Comparison of ENCODE assay signal across 15 mouse cellular contexts in genomic region chr4:13408196-13408640, GRCm38 (mm10).
A peak's percentile ranks its signal among the peaks of the same experiment; 100 is the strongest.
DNase-seq lines count a peak whose midpoint lies in the region; ATAC-seq lines count a peak whose summit lies in the region.
"Had no signal": no experiment of that assay in that cellular context is flagged by ENCODE, and none has a peak within 500 bp of the region (broad histone marks: within the 10 kb centered on the region; RNA-seq: fewer than 3 reads in every experiment).

No protein-coding gene starts in this region.

- 27% methylated on average over 9 of the region's 9 CpGs for WGBS in hindbrain, embryonic 12.5 days
- WGBS in midbrain, embryonic 15.5 days, result 18% methylated on average over 9 of the region's 9 CpGs

- no peak overlapping the region for H3K4me3 ChIP-seq in hindbrain, embryonic 12.5 days
- no peak overlapping the region for H3K4me3 ChIP-seq in midbrain, embryonic 15.5 days
- H3K4me3 ChIP-seq: erythroblast, embryonic 14.5 days; liver, embryonic 12.5 days had no signal

- peak; percentile 25 to 29 for DNase-seq in cerebellum, postnatal 25 days
- DNase-seq in cerebellum, adult 8-10 months, result no peak
- DNase-seq in brain, adult 2 months (ENCODE audit: low read depth, low spot score), result peak; percentile 36
- no peak for DNase-seq in spleen, postnatal 14 days (ENCODE audit: low spot score in 2 of 2)
- no peak for DNase-seq in adrenal gland, adult 8-10 months
- DNase-seq: cerebellum, adult 2 months; heart, adult 11 months; kidney, postnatal 4 days; lung, postnatal 4 days; thymus, postnatal 36 days had no signal

- ATAC-seq in hindbrain, embryonic 12.5 days (ENCODE audit: low FRiP score), result peak; percentile 85
- peak; percentile 76; the same call in 1 of the 2 replicates for ATAC-seq in midbrain, embryonic 15.5 days (replicated peaks)
- no peak for ATAC-seq in megakaryocyte progenitor cell, adult 5-6 weeks (replicated peaks; ENCODE audit: poor library complexity)
- ATAC-seq: liver, embryonic 12.5 days had no signal

- H3K27me3 ChIP-seq in hindbrain, embryonic 12.5 days, result no peaks in the 10 kb centered on the region
- no peaks in the 10 kb centered on the region for H3K27me3 ChIP-seq in midbrain, embryonic 15.5 days (replicated peaks)
- H3K27me3 ChIP-seq: liver, embryonic 12.5 days had no signal

- H3K9me3 ChIP-seq in hindbrain, embryonic 12.5 days (replicated peaks), result no peaks in the 10 kb centered on the region
- H3K9me3 ChIP-seq in midbrain, embryonic 15.5 days, result no peaks in the 10 kb centered on the region
- H3K9me3 ChIP-seq: liver, embryonic 12.5 days had no signal

- H3K4me2 ChIP-seq in hindbrain, embryonic 12.5 days (replicated peaks), result peak overlapping the region; percentile 21; the same call in 1 of the 2 replicates
- peak overlapping the region; percentile 21; the same call in 1 of the 2 replicates for H3K4me2 ChIP-seq in midbrain, embryonic 15.5 days
- H3K4me2 ChIP-seq: liver, embryonic 12.5 days had no signal

- H3K9ac ChIP-seq in hindbrain, embryonic 12.5 days, result no peak overlapping the region
- H3K9ac ChIP-seq in midbrain, embryonic 15.5 days, result no peak overlapping the region
- H3K9ac ChIP-seq: liver, embryonic 12.5 days had no signal

- H3K36me3 ChIP-seq in hindbrain, embryonic 12.5 days, result no peaks in the 10 kb centered on the region
- H3K36me3 ChIP-seq in midbrain, embryonic 15.5 days (replicated peaks), result no peaks in the 10 kb centered on the region
- H3K36me3 ChIP-seq: liver, embryonic 12.5 days had no signal

- H3K27ac ChIP-seq in hindbrain, embryonic 12.5 days, result peak overlapping the region; percentile 76
- peak overlapping the region; percentile 53 for H3K27ac ChIP-seq in midbrain, embryonic 15.5 days
- H3K27ac ChIP-seq: liver, embryonic 12.5 days had no signal

- H3K4me1 ChIP-seq in hindbrain, embryonic 12.5 days, result peaks cover 15% of the 10 kb centered on the region; the same call in 1 of the 2 replicates
- peaks cover 31% of the 10 kb centered on the region for H3K4me1 ChIP-seq in midbrain, embryonic 15.5 days
- H3K4me1 ChIP-seq: liver, embryonic 12.5 days had no signal

Comparison
In these comparisons a context has a peak if more than half of its experiments do, and no peak if none do; other contexts are left out.
1. DNase-seq: peak in cerebellum, postnatal 25 days (2 of 2) and brain, adult 2 months (single experiment); none in cerebellum, adult 8-10 months (single experiment), spleen, postnatal 14 days (0 of 2) and adrenal gland, adult 8-10 months (single experiment).